ENCODE assay signal across 13 mouse cellular contexts in genomic region chr7:125554456-125555114, GRCm38 (mm10). TPM values are rescaled to one million over a fixed set of nuclear protein-coding genes. Genes with fewer than 3 reads are reported as not detected.
A peak's percentile ranks its signal among the peaks of the same experiment; 100 is the strongest.
DNase-seq lines count a peak whose midpoint lies in the region; ATAC-seq and TF ChIP-seq lines count a peak whose summit lies in the region.
"Had no signal": no experiment of that assay in that cellular context is flagged by ENCODE, and none has a peak within 500 bp of the region (broad histone marks: within the 10 kb centered on the region; RNA-seq: fewer than 3 reads in every experiment).

No protein-coding gene starts in this region.

- H3K9ac ChIP-seq in hindbrain, embryonic 16.5 days (ENCODE audit: low read depth, low read length), result no peak overlapping the region
- H3K9ac ChIP-seq: forebrain, embryonic 13.5 days; limb, embryonic 13.5 days had no signal

- H3K79me2 ChIP-seq in C2C12 (ENCODE audit: control insufficient read depth, insufficient read depth), result peaks cover 75% of the 10 kb centered on the region

- H3K36me3 ChIP-seq in hindbrain, embryonic 10.5 days, result no peaks in the 10 kb centered on the region
- H3K36me3 ChIP-seq in hindbrain, embryonic 16.5 days (ENCODE audit: control insufficient read depth, insufficient read depth, low read length), result no peaks in the 10 kb centered on the region
- H3K36me3 ChIP-seq in C2C12 (ENCODE audit: control insufficient read depth, insufficient read depth), result peaks cover 8% of the 10 kb centered on the region
- peaks cover 46% of the 10 kb centered on the region for H3K36me3 ChIP-seq in G1E (replicated peaks)
- no peaks in the 10 kb centered on the region for H3K36me3 ChIP-seq in limb, embryonic 10.5 days
- H3K36me3 ChIP-seq: limb, embryonic 13.5 days had no signal

- no peak for ATAC-seq in hindbrain, embryonic 16.5 days
- ATAC-seq in G1E (ENCODE audit: extremely low read depth, insufficient number of reproducible peaks, low FRiP score, poor library complexity, severe bottlenecking), result peak; percentile 18; the same call in 1 of the 2 replicates
- ATAC-seq: forebrain, embryonic 13.5 days had no signal

- 87% methylated on average over 9 of the region's 9 CpGs for WGBS in hindbrain, embryonic 10.5 days
- 88% methylated on average over 9 of the region's 9 CpGs for WGBS in hindbrain, embryonic 16.5 days
- 95% methylated on average over 9 of the region's 9 CpGs for WGBS in limb, embryonic 10.5 days

- H3K27ac ChIP-seq in hindbrain, embryonic 10.5 days, result peak overlapping the region; percentile 35; the same call in 1 of the 2 replicates
- H3K27ac ChIP-seq in hindbrain, embryonic 16.5 days (ENCODE audit: low read depth, low read length), result no peak overlapping the region
- H3K27ac ChIP-seq in limb, embryonic 10.5 days, result no peak overlapping the region
- H3K27ac ChIP-seq: forebrain, embryonic 13.5 days; layer of hippocampus, adult 2 months; limb, embryonic 13.5 days had no signal

- DNase-seq in hindbrain, embryonic 10.5 days (ENCODE audit: low spot score), result no peak
- DNase-seq in G1E (ENCODE audit: low spot score), result peak; percentile 60
- DNase-seq in lung, postnatal 14 days, result peak; percentile 27
- no peak for DNase-seq in cerebellum, adult 9-11 months
- no peak for DNase-seq in limb, embryonic 10.5 days (ENCODE audit: low spot score)
- no peak for DNase-seq in spleen, postnatal 36 days (ENCODE audit: low spot score in 2 of 2)
- DNase-seq: cerebellum, adult 11-12 months had no signal

- H3ac ChIP-seq in C2C12 (ENCODE audit: control insufficient read depth, insufficient read length, low read depth), result no peak overlapping the region

- H3K4me3 ChIP-seq in hindbrain, embryonic 10.5 days, result no peak overlapping the region
- H3K4me3 ChIP-seq in hindbrain, embryonic 16.5 days (ENCODE audit: low read length), result no peak overlapping the region
- peak overlapping the region; percentile 2 for H3K4me3 ChIP-seq in C2C12 (ENCODE audit: insufficient read depth, poor library complexity, severe bottlenecking)
- H3K4me3 ChIP-seq in G1E (ENCODE audit: low read depth, low read length), result peak overlapping the region; percentile 85
- H3K4me3 ChIP-seq in limb, embryonic 10.5 days, result no peak overlapping the region
- H3K4me3 ChIP-seq: forebrain, embryonic 13.5 days; layer of hippocampus, adult 2 months; limb, embryonic 13.5 days had no signal

- peaks cover 37% of the 10 kb centered on the region for H3K4me1 ChIP-seq in hindbrain, embryonic 10.5 days (replicated peaks)
- H3K4me1 ChIP-seq in hindbrain, embryonic 16.5 days (ENCODE audit: control insufficient read depth, insufficient read depth, low read depth, low read length), result peaks cover 8% of the 10 kb centered on the region
- peaks cover 97% of the 10 kb centered on the region for H3K4me1 ChIP-seq in G1E (ENCODE audit: insufficient read depth, low read depth, low read length)
- H3K4me1 ChIP-seq in limb, embryonic 10.5 days, result peaks cover 18% of the 10 kb centered on the region

- H3K27me3 ChIP-seq in hindbrain, embryonic 10.5 days (ENCODE audit: insufficient read depth, poor library complexity, severe bottlenecking), result peaks cover 49% of the 10 kb centered on the region
- H3K27me3 ChIP-seq in hindbrain, embryonic 16.5 days (replicated peaks; ENCODE audit: control insufficient read depth, insufficient read depth, low read length), result no peaks in the 10 kb centered on the region
- no peaks in the 10 kb centered on the region for H3K27me3 ChIP-seq in C2C12 (ENCODE audit: control insufficient read depth, insufficient read depth, insufficient read length)
- H3K27me3 ChIP-seq in G1E (ENCODE audit: insufficient read depth, low read length), result no peaks in the 10 kb centered on the region
- H3K27me3 ChIP-seq in limb, embryonic 10.5 days (ENCODE audit: low read depth, poor library complexity, severe bottlenecking), result peaks cover 44% of the 10 kb centered on the region

- H3K9me3 ChIP-seq in hindbrain, embryonic 10.5 days, result no peaks in the 10 kb centered on the region
- no peaks in the 10 kb centered on the region for H3K9me3 ChIP-seq in hindbrain, embryonic 16.5 days (ENCODE audit: control insufficient read depth, low read length)
- H3K9me3 ChIP-seq in G1E (replicated peaks), result no peaks in the 10 kb centered on the region
- no peaks in the 10 kb centered on the region for H3K9me3 ChIP-seq in limb, embryonic 10.5 days (replicated peaks)
- H3K9me3 ChIP-seq: forebrain, embryonic 13.5 days; limb, embryonic 13.5 days had no signal

- H3K4me2 ChIP-seq in hindbrain, embryonic 16.5 days (ENCODE audit: low read length), result no peak overlapping the region
- H3K4me2 ChIP-seq: forebrain, embryonic 13.5 days; limb, embryonic 13.5 days had no signal

- H3K79me3 ChIP-seq in C2C12 (ENCODE audit: low read depth), result peaks cover 48% of the 10 kb centered on the region

- TF ChIP-seq CTCF in C2C12 (IDR thresholded peaks at IDR 0.05; ENCODE audit: control insufficient read depth, insufficient read depth, insufficient read length), result no peak
- TF ChIP-seq CTCF in G1E (IDR thresholded peaks at IDR 0.05; ENCODE audit: low read depth, low read length), result no peak

TF ChIP-seq in C2C12, 6 proteins besides CTCF, POLR2A, EP300 and RAD21:
- TF ChIP-seq CEBPB (IDR thresholded peaks at IDR 0.05; ENCODE audit: low read depth) (no peak), MAX (IDR thresholded peaks at IDR 0.05) (no peak), MYOD1 (IDR thresholded peaks at IDR 0.05; ENCODE audit: control insufficient read depth, insufficient read length, low read depth) (no peak), FOSL1 (IDR thresholded peaks at IDR 0.05; ENCODE audit: insufficient read depth, low read length, poor library complexity, severe bottlenecking) (no peak)

RNA-seq across cellular contexts. Expression of gene Il4ra, which starts 2.7 kb away (rescaled TPM):
- polyA plus RNA-seq in hindbrain, embryonic 10.5 days (2016; fragmentation: Nextera tagmentation; extraction: Ambion mirVana), result 5.8 and 7.2 TPM in 2 replicates
- 5.6 and 6.2 TPM in 2 replicates for polyA plus RNA-seq in hindbrain, embryonic 16.5 days (2015; fragmentation: Nextera tagmentation; extraction: Ambion mirVana)
- polyA plus RNA-seq in C2C12 (2012; fragmentation: generic; extraction: Trizol), result 22.7 TPM
- total RNA-seq in G1E (2014; fragmentation: Nextera tagmentation), result 21.1 and 23.5 TPM in 2 replicates
- total RNA-seq in G1E (2017), result 35.8 and 38.4 TPM in 2 replicates
- polyA plus RNA-seq in G1E (2012), result 25.9 and 27.8 TPM in 2 replicates
- polyA plus RNA-seq in limb, embryonic 10.5 days (2016; fragmentation: Nextera tagmentation; extraction: Ambion mirVana), result 3.1 and 4.2 TPM in 2 replicates

RNA-seq across cellular contexts. Expression of gene Il21r, which starts 48.6 kb away (rescaled TPM):
- 0.41 and 0.49 TPM in 2 replicates for polyA plus RNA-seq in hindbrain, embryonic 10.5 days (2016; fragmentation: Nextera tagmentation; extraction: Ambion mirVana)
- 0.50 TPM in 2 replicates for polyA plus RNA-seq in hindbrain, embryonic 16.5 days (2015; fragmentation: Nextera tagmentation; extraction: Ambion mirVana)
- polyA plus RNA-seq in C2C12 (2012; fragmentation: generic; extraction: Trizol) (0.35 TPM), G1E (2012) (0.11 and 0.14 TPM in 2 replicates)
- total RNA-seq in G1E (2014; fragmentation: Nextera tagmentation) (not detected in 2 replicates), G1E (2017) (0.16 and 0.23 TPM in 2 replicates)
- 0.19 and 0.21 TPM in 2 replicates for polyA plus RNA-seq in limb, embryonic 10.5 days (2016; fragmentation: Nextera tagmentation; extraction: Ambion mirVana)
- total RNA-seq: MEL had no signal

Comparison
In these comparisons a context has a peak if more than half of its experiments do, and no peak if none do; other contexts are left out.
1. DNase-seq: peak in G1E (single experiment) and lung, postnatal 14 days (single experiment); none in hindbrain, embryonic 10.5 days (single experiment), cerebellum, adult 9-11 months (single experiment), limb, embryonic 10.5 days (single experiment) and spleen, postnatal 36 days (0 of 2).
2. H3K4me3 ChIP-seq: peak in C2C12 (single experiment) and G1E (single experiment); none in hindbrain, embryonic 10.5 days (single experiment), hindbrain, embryonic 16.5 days (single experiment) and limb, embryonic 10.5 days (single experiment).